In genomic region chr17:45582715-45583355, GRCm38 (mm10) we compare ENCODE assay signal across 10 mouse cellular contexts. TPM values are rescaled to one million over a fixed set of nuclear protein-coding genes. Genes with fewer than 3 reads are reported as not detected.
DNase-seq lines count a peak whose midpoint lies in the region; ATAC-seq and TF ChIP-seq lines count a peak whose summit lies in the region.
"Had no signal": no experiment of that assay in that cellular context is flagged by ENCODE, and none has a peak within 500 bp of the region (broad histone marks: within the 10 kb centered on the region; RNA-seq: fewer than 3 reads in every experiment).

No protein-coding gene starts in this region.

- 79% methylated on average over 6 of the region's 6 CpGs for WGBS in forebrain, postnatal 0 days
- 67% methylated on average over 6 of the region's 6 CpGs for WGBS in forebrain, embryonic 14.5 days

- H3K27ac ChIP-seq in forebrain, postnatal 0 days (ENCODE audit: low read depth, low read length): no peak overlapping the region
- no peak overlapping the region for H3K27ac ChIP-seq in forebrain, embryonic 14.5 days (ENCODE audit: low read depth, low read length)
- no peak overlapping the region for H3K27ac ChIP-seq in cortical plate, adult 2 months (ENCODE audit: insufficient read depth, low read length)

- H3K9ac ChIP-seq in forebrain, postnatal 0 days: no peak overlapping the region
- H3K9ac ChIP-seq in forebrain, embryonic 14.5 days (ENCODE audit: low read length): no peak overlapping the region

- H3K4me3 ChIP-seq in forebrain, postnatal 0 days (ENCODE audit: low read depth, low read length): no peak overlapping the region
- H3K4me3 ChIP-seq in forebrain, embryonic 14.5 days (ENCODE audit: low read depth, low read length): no peak overlapping the region
- H3K4me3 ChIP-seq in cortical plate, adult 2 months (ENCODE audit: insufficient read depth, low read length): no peak overlapping the region
- H3K4me3 ChIP-seq: megakaryocyte, embryonic 14.5 days had no signal

- H3K4me1 ChIP-seq in forebrain, postnatal 0 days (ENCODE audit: insufficient read depth): no peaks in the 10 kb centered on the region
- peaks cover 5% of the 10 kb centered on the region; the same call in 1 of the 2 replicates for H3K4me1 ChIP-seq in forebrain, embryonic 14.5 days (ENCODE audit: control insufficient read depth, insufficient read depth, low read length)
- peaks cover 4% of the 10 kb centered on the region; the same call in 1 of the 2 replicates for H3K4me1 ChIP-seq in cortical plate, adult 2 months (ENCODE audit: control insufficient read depth, insufficient read depth, low read length)

- peak; percentile 73 for TF ChIP-seq CTCF in forebrain, postnatal 0 days (IDR thresholded peaks at IDR 0.05; ENCODE audit: low read depth)
- TF ChIP-seq CTCF in cortical plate, adult 2 months (IDR thresholded peaks at IDR 0.05; ENCODE audit: extremely low read depth, insufficient read depth, low read length): peak; percentile 49

- no peak for TF ChIP-seq POLR2A in cortical plate, adult 2 months (IDR thresholded peaks at IDR 0.05; ENCODE audit: extremely low read depth, insufficient read depth, low read length)

- H3K27me3 ChIP-seq in forebrain, postnatal 0 days (ENCODE audit: insufficient read depth, low read length): no peaks in the 10 kb centered on the region
- H3K27me3 ChIP-seq in forebrain, embryonic 14.5 days (replicated peaks; ENCODE audit: control insufficient read depth, insufficient read depth, low read length): no peaks in the 10 kb centered on the region

- H3K9me3 ChIP-seq in forebrain, postnatal 0 days (ENCODE audit: low read length): no peaks in the 10 kb centered on the region
- H3K9me3 ChIP-seq in forebrain, embryonic 14.5 days (replicated peaks; ENCODE audit: control insufficient read depth, low read length): no peaks in the 10 kb centered on the region

- no peak overlapping the region for H3K4me2 ChIP-seq in forebrain, postnatal 0 days (ENCODE audit: low read depth)
- no peak overlapping the region for H3K4me2 ChIP-seq in forebrain, embryonic 14.5 days (ENCODE audit: low read length)

- no peak for DNase-seq in forebrain, postnatal 0 days
- DNase-seq in forebrain, embryonic 14.5 days (ENCODE audit: low spot score): no peak
- DNase-seq in right cerebral cortex, postnatal 14 days: peak; percentile 9
- DNase-seq in right cerebral cortex, postnatal 10 days (ENCODE audit: low spot score in 2 of 2): no peak
- DNase-seq in thymus, postnatal 25 days: peak; percentile 58
- no peak for DNase-seq in embryo, embryonic 9.5 days (ENCODE audit: extremely low spot score)

- ATAC-seq in forebrain, postnatal 0 days: no peak
- no peak for ATAC-seq in forebrain, embryonic 14.5 days
- no peak for ATAC-seq in inflammation-experienced regulatory T-cells, adult 6 months

- H3K36me3 ChIP-seq in forebrain, postnatal 0 days (ENCODE audit: insufficient read depth): peaks cover 9% of the 10 kb centered on the region; the same call in 1 of the 2 replicates
- H3K36me3 ChIP-seq in forebrain, embryonic 14.5 days (ENCODE audit: control insufficient read depth, insufficient read depth, low read length): no peaks in the 10 kb centered on the region

RNA-seq across cellular contexts. Expression of gene Hsp90ab1, which starts 9.8 kb away (rescaled TPM):
- total RNA-seq in forebrain, postnatal 0 days (2014; rRNA removed): 1,283 and 1,351 TPM in 2 replicates
- polyA plus RNA-seq in forebrain, postnatal 0 days (2015; fragmentation: Nextera tagmentation; extraction: Ambion mirVana): 1,258 and 1,497 TPM in 2 replicates
- 1,462 and 1,472 TPM in 2 replicates for polyA plus RNA-seq in forebrain, embryonic 14.5 days (2014; fragmentation: Nextera tagmentation; extraction: Ambion mirVana)
- 980 and 997 TPM in 2 replicates for polyA plus RNA-seq in cortical plate, adult 2 months (2012; rRNA removed)
- polyA plus RNA-seq in inflammation-experienced regulatory T-cells, adult 6 months (2017; shearing (Covaris generic)): 1,000 to 10,000 TPM in 1 of 3 experiments, 100 to 1,000 TPM in 2; 939 to 1,028 (median 983) TPM

RNA-seq across cellular contexts. Expression of gene Slc29a1, which starts 16.6 kb away (rescaled TPM):
- total RNA-seq in forebrain, postnatal 0 days (2014; rRNA removed): 68.3 and 84.5 TPM in 2 replicates
- 76.2 and 84.4 TPM in 2 replicates for polyA plus RNA-seq in forebrain, postnatal 0 days (2015; fragmentation: Nextera tagmentation; extraction: Ambion mirVana)
- 53.0 and 60.9 TPM in 2 replicates for polyA plus RNA-seq in forebrain, embryonic 14.5 days (2014; fragmentation: Nextera tagmentation; extraction: Ambion mirVana)
- polyA plus RNA-seq in cortical plate, adult 2 months (2012; rRNA removed): 35.9 and 37.6 TPM in 2 replicates
- polyA plus RNA-seq in inflammation-experienced regulatory T-cells, adult 6 months (2017; shearing (Covaris generic)): 100 to 1,000 TPM in 2 of 3 experiments, 10 to 100 TPM in 1; 72.2 to 131 (median 109) TPM

RNA-seq across cellular contexts. Expression of gene Mymx, which starts 19.1 kb away (rescaled TPM):
- total RNA-seq in forebrain, postnatal 0 days (2014; rRNA removed): not detected in 2 replicates
- not detected in 2 replicates for polyA plus RNA-seq in forebrain, postnatal 0 days (2015; fragmentation: Nextera tagmentation; extraction: Ambion mirVana)
- not detected in 2 replicates for polyA plus RNA-seq in forebrain, embryonic 14.5 days (2014; fragmentation: Nextera tagmentation; extraction: Ambion mirVana)
- not detected in 2 replicates for polyA plus RNA-seq in cortical plate, adult 2 months (2012; rRNA removed)
- not detected for polyA plus RNA-seq in inflammation-experienced regulatory T-cells, adult 6 months (2017; shearing (Covaris generic))
- total RNA-seq: common myeloid progenitor, adult 5-6 weeks had no signal

RNA-seq across cellular contexts. Expression of gene Slc35b2, which starts 19.2 kb away (rescaled TPM):
- total RNA-seq in forebrain, postnatal 0 days (2014; rRNA removed): 80.9 and 87.0 TPM in 2 replicates
- polyA plus RNA-seq in forebrain, postnatal 0 days (2015; fragmentation: Nextera tagmentation; extraction: Ambion mirVana): 83.8 and 89.6 TPM in 2 replicates
- polyA plus RNA-seq in forebrain, embryonic 14.5 days (2014; fragmentation: Nextera tagmentation; extraction: Ambion mirVana): 99.4 and 102 TPM in 2 replicates
- 52.4 and 52.6 TPM in 2 replicates for polyA plus RNA-seq in cortical plate, adult 2 months (2012; rRNA removed)
- polyA plus RNA-seq in inflammation-experienced regulatory T-cells, adult 6 months (2017; shearing (Covaris generic)): 10 to 100 TPM; 30.2 to 38.1 (median 32.6) TPM

RNA-seq across cellular contexts. Expression of gene Nfkbie, which starts 27.3 kb away (rescaled TPM):
- 2.8 and 3.1 TPM in 2 replicates for total RNA-seq in forebrain, postnatal 0 days (2014; rRNA removed)
- 2.2 and 2.7 TPM in 2 replicates for polyA plus RNA-seq in forebrain, postnatal 0 days (2015; fragmentation: Nextera tagmentation; extraction: Ambion mirVana)
- 3.3 and 4.1 TPM in 2 replicates for polyA plus RNA-seq in forebrain, embryonic 14.5 days (2014; fragmentation: Nextera tagmentation; extraction: Ambion mirVana)
- polyA plus RNA-seq in cortical plate, adult 2 months (2012; rRNA removed): 2.1 and 2.3 TPM in 2 replicates
- 10 to 100 TPM; 35.1 to 44.1 (median 43.1) TPM for polyA plus RNA-seq in inflammation-experienced regulatory T-cells, adult 6 months (2017; shearing (Covaris generic))

Comparison
In these comparisons a context has a peak if more than half of its experiments do, and no peak if none do; other contexts are left out.
1. DNase-seq: peak in right cerebral cortex, postnatal 14 days (single experiment) and thymus, postnatal 25 days (single experiment); none in forebrain, postnatal 0 days (single experiment), forebrain, embryonic 14.5 days (single experiment), right cerebral cortex, postnatal 10 days (0 of 2) and embryo, embryonic 9.5 days (single experiment).